Mouse (Mus musculus): ENCODE data around the gene Mfsd5. TPM values are rescaled to one million over a fixed set of nuclear protein-coding genes. Genes with fewer than 3 reads are reported as not detected.

Mfsd5 gene
- polyA plus RNA-seq, 1 experiment from 2014 or later: 63.1 TPM

GRCm38 (mm10) chr15:102270274-102270960, 8.8 kb upstream of the Mfsd5 start, which contains the start of gene Gm9918:
Gm9918 (plus strand) TSS chr15:102270563.
- Histone ChIP-seq H3K9me3 (ENCODE audit: low read depth, low read length) (no peaks in the 10 kb centered on the region), H3K27ac (ENCODE audit: low read depth) (no peak within 1 kb of the TSS; the same call in 1 of the 2 replicates), H3K9ac (peak within 1 kb of the TSS; percentile 48), H3K27me3 (ENCODE audit: insufficient read depth, low read length) (no peaks in the 10 kb centered on the region), H3K4me1 (ENCODE audit: insufficient read depth) (peaks cover 8% of the 10 kb centered on the region), H3K36me3 (ENCODE audit: insufficient read depth) (no peaks in the 10 kb centered on the region), H3K4me2 (peak within 1 kb of the TSS; percentile 58), H3K4me3 (ENCODE audit: low read depth, low read length) (peak within 1 kb of the TSS; percentile 16)
- 14% methylated on average over 19 of the region's 21 CpGs for WGBS
- no peak for TF ChIP-seq CTCF (IDR thresholded peaks at IDR 0.05; ENCODE audit: low read depth)
- DNase-seq (no peak), ATAC-seq (ENCODE audit: insufficient read depth) (peak; percentile 63; the same call in 1 of the 2 replicates)

- no peak overlapping the region for H3K27ac ChIP-seq (ENCODE audit: low read depth)
- no peak for ATAC-seq (ENCODE audit: insufficient read depth)
- no peaks in the 10 kb centered on the region for H3K27me3 ChIP-seq (ENCODE audit: insufficient read depth, low read length)
- no peaks in the 10 kb centered on the region for H3K36me3 ChIP-seq (ENCODE audit: insufficient read depth)
- no peak overlapping the region for H3K4me3 ChIP-seq (ENCODE audit: low read depth, low read length)
- H3K9ac ChIP-seq: peak overlapping the region; percentile 48; the same call in 1 of the 2 replicates
- H3K4me2 ChIP-seq: peak overlapping the region; percentile 58
- H3K9me3 ChIP-seq (ENCODE audit: low read depth, low read length): no peaks in the 10 kb centered on the region
- TF ChIP-seq CTCF (IDR thresholded peaks at IDR 0.05; ENCODE audit: low read depth): no peak
- DNase-seq: peak; percentile 57
- WGBS: 24% methylated on average over 3 of the region's 3 CpGs
- peaks cover 8% of the 10 kb centered on the region for H3K4me1 ChIP-seq (ENCODE audit: insufficient read depth)
These were observed 7.8 kb upstream of the Mfsd5 start for GRCm38 (mm10) chr15:102271441-102271840.

- no peak overlapping the region for H3K9ac ChIP-seq
- H3K9me3 ChIP-seq (ENCODE audit: low read depth, low read length): no peaks in the 10 kb centered on the region
- no peaks in the 10 kb centered on the region for H3K27me3 ChIP-seq (ENCODE audit: insufficient read depth, low read length)
- 63% methylated on average over 6 of the region's 6 CpGs for WGBS
- TF ChIP-seq CTCF (IDR thresholded peaks at IDR 0.05; ENCODE audit: low read depth): peak; percentile 40
- no peak overlapping the region for H3K4me2 ChIP-seq
- ATAC-seq (ENCODE audit: insufficient read depth): no peak
- no peak for DNase-seq
- H3K4me1 ChIP-seq (ENCODE audit: insufficient read depth): peaks cover 8% of the 10 kb centered on the region
- no peaks in the 10 kb centered on the region for H3K36me3 ChIP-seq (ENCODE audit: insufficient read depth)
- H3K4me3 ChIP-seq (ENCODE audit: low read depth, low read length): no peak overlapping the region
- H3K27ac ChIP-seq (ENCODE audit: low read depth): no peak overlapping the region
These were observed 5.1 kb upstream of the Mfsd5 start for GRCm38 (mm10) chr15:102273982-102274716.

GRCm38 (mm10) chr15:102278726-102279091, 545 bp upstream of the Mfsd5 start:
- no peak for DNase-seq

GRCm38 (mm10) chr15:102279783-102280520, 698 bp downstream of the Mfsd5 start:
- H3K4me3 ChIP-seq (ENCODE audit: low read depth, low read length): peak overlapping the region; percentile 83
- H3K9ac ChIP-seq: peak overlapping the region; percentile 72
- H3K4me2 ChIP-seq: peak overlapping the region; percentile 89
- peaks cover 8% of the 10 kb centered on the region; the same call in 1 of the 2 replicates for H3K4me1 ChIP-seq (ENCODE audit: insufficient read depth)
- ATAC-seq (ENCODE audit: insufficient read depth) (peak; percentile 25), DNase-seq (no peak)
- no peaks in the 10 kb centered on the region for H3K9me3 ChIP-seq (ENCODE audit: low read depth, low read length)
- 24% methylated on average over 13 of the region's 13 CpGs for WGBS
- peaks cover 22% of the 10 kb centered on the region for H3K36me3 ChIP-seq (ENCODE audit: insufficient read depth)
- TF ChIP-seq CTCF (IDR thresholded peaks at IDR 0.05; ENCODE audit: low read depth): no peak
- peak overlapping the region; percentile 83 for H3K27ac ChIP-seq (ENCODE audit: low read depth)
- no peaks in the 10 kb centered on the region for H3K27me3 ChIP-seq (ENCODE audit: insufficient read depth, low read length)

More at GRCm38 (mm10) chr15:102278726-102279091, 545 bp upstream of the Mfsd5 start:
- Histone ChIP-seq H3K4me2 (peak overlapping the region; percentile 89), H3K9ac (peak overlapping the region; percentile 72), H3K27ac (ENCODE audit: low read depth) (peak overlapping the region; percentile 80), H3K4me3 (ENCODE audit: low read depth, low read length) (peak overlapping the region; percentile 83), H3K4me1 (ENCODE audit: insufficient read depth) (0 out of 2 replicates have a peak, but pooled peaks cover 7% of the 10 kb centered on the region), H3K27me3 (ENCODE audit: insufficient read depth, low read length) (no peaks in the 10 kb centered on the region), H3K36me3 (ENCODE audit: insufficient read depth) (peaks cover 22% of the 10 kb centered on the region), H3K9me3 (ENCODE audit: low read depth, low read length) (no peaks in the 10 kb centered on the region)
- WGBS: 28% methylated on average over 7 of the region's 7 CpGs
- no peak for TF ChIP-seq CTCF (IDR thresholded peaks at IDR 0.05; ENCODE audit: low read depth)
- ATAC-seq (ENCODE audit: insufficient read depth): peak; percentile 5; the same call in 1 of the 2 replicates

- Histone ChIP-seq H3K27me3 (ENCODE audit: insufficient read depth, low read length) (no peaks in the 10 kb centered on the region), H3K4me3 (ENCODE audit: low read depth, low read length) (peak overlapping the region; percentile 83; the same call in 1 of the 2 replicates), H3K4me1 (ENCODE audit: insufficient read depth) (peaks cover 11% of the 10 kb centered on the region; the same call in 1 of the 2 replicates), H3K4me2 (peak overlapping the region; percentile 89), H3K36me3 (ENCODE audit: insufficient read depth) (peaks cover 22% of the 10 kb centered on the region), H3K9me3 (ENCODE audit: low read depth, low read length) (no peaks in the 10 kb centered on the region), H3K9ac (peak overlapping the region; percentile 72; the same call in 1 of the 2 replicates), H3K27ac (ENCODE audit: low read depth) (no peak overlapping the region)
- WGBS: 91% methylated on average over 19 of the region's 19 CpGs
- TF ChIP-seq CTCF (IDR thresholded peaks at IDR 0.05; ENCODE audit: low read depth): no peak
- DNase-seq (no peak), ATAC-seq (ENCODE audit: insufficient read depth) (no peak)
These were observed 1.4 kb downstream of the Mfsd5 start for GRCm38 (mm10) chr15:102280623-102281022.

All from lung, embryonic 14.5 days (tissue).